Mouse (Mus musculus) gastrocnemius, adult 18-20 months (tissue): Measurements from ENCODE around the gene Crygb. TPM values are rescaled to one million over a fixed set of nuclear protein-coding genes. Genes with fewer than 3 reads are reported as not detected.
A peak's percentile ranks its signal among the peaks of the same experiment; 100 is the strongest.

Experiments used
- DNase-seq: peaks from one replicate; pipeline ENCODE4 v3.0.0; 2021; ENCODE audit warnings: low spot score
- long read RNA-seq, 2 experiments: library from polyadenylated mRNA; stranded (forward); transcript quantifications; one replicate each; pipeline ENCODE4 v2.0.0; 2021
- total RNA-seq, 2 experiments: library from RNA; stranded (reverse); gene quantifications; 2 replicates each; pipeline ENCODE4 v1.2.3; 2021

Crygb gene
- total RNA-seq, result not detected
- long read RNA-seq, experiment 1, result 0 reads
- long read RNA-seq, experiment 2, result 0 reads

DNA sequence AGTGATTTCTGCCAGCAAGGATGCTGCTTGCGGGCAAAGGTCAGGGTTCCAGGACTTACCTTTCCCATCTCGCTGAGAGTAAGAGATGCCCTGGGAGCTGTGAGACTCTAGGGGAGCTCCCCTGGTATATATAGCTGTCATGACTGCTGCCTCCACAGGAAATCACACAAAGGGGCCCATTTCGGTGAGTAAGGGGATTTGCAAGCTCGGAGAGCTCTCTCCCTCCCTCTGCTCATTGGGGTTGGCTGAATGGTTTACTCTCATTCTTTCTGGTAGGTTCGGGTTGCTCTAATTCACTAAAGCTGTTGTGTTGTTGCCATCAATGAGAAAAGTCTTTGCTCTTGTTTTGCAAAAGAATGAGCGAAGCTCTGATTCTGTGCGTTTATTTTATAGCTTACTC is at the start of gene Crygb:
Gene Crygb, minus strand, starts transcription at position 101 of the 400 bp plus-strand sequence.
- DNase-seq, result no peak

DNA sequence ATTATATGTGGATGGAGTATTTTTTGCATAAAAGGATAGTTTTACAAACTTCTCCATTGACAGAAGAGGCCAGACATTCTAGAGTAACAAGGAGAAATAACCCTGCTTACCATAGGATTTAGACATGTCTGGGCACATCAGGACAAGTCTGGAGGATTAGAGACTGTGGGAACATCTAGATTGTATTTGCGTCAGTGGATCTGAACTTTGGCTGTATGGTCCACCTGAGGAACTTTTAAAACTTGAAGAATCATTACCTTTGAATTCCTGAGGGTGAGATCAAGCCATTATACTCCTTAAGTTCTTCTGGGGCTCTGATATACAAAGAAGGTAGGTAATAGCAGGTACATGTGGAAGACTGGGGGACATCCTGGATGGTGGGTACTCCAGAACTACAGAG is 49.6 kb upstream of the Crygb start:
- no peak for DNase-seq

DNA sequence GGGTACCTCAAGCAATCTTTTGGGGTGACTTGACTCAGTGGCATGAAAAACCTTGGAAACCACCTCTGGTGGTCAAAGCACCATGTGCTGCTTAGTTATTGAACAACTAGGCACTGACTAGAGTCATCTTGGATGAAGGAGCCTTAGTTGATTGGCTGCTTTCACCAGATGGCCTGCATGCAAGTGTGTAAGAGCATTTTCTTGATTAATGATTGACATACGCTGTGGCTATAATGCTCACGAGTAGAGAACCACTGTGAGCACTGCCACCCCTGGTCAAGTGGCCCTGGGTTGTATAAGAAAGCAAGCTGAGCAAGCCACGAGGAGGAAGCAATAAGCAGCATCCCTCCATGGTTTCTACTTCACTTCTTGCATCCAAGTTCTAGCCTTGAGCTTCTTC is 48.1 kb upstream of the Crygb start:
- no peak for DNase-seq

DNA sequence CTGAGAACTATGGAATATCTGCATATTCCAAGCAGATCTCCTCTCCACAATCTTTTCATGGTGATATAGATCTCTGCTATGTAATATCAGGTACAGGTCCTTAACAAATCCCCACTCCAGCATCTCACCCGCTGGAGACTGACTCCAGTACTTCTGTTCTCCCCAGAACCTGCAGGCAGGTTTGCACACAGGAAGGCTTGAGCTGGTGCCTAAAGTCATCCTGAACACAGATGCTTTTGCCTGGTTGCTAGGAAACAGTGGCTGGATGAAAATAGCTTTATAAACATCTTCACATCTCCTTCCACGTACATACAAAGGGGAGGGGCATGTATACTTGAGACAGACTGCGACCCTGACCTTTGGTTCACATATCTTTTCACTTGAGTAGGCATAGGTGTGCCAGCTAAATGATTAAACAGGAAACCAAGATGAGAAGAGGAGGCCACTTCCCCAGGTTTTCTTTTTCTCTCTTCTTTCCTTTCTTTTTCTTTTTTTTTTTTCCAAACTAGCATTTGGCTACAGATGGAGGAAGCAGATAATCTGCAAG is 47.6 kb upstream of the Crygb start:
- DNase-seq, result no peak

DNA sequence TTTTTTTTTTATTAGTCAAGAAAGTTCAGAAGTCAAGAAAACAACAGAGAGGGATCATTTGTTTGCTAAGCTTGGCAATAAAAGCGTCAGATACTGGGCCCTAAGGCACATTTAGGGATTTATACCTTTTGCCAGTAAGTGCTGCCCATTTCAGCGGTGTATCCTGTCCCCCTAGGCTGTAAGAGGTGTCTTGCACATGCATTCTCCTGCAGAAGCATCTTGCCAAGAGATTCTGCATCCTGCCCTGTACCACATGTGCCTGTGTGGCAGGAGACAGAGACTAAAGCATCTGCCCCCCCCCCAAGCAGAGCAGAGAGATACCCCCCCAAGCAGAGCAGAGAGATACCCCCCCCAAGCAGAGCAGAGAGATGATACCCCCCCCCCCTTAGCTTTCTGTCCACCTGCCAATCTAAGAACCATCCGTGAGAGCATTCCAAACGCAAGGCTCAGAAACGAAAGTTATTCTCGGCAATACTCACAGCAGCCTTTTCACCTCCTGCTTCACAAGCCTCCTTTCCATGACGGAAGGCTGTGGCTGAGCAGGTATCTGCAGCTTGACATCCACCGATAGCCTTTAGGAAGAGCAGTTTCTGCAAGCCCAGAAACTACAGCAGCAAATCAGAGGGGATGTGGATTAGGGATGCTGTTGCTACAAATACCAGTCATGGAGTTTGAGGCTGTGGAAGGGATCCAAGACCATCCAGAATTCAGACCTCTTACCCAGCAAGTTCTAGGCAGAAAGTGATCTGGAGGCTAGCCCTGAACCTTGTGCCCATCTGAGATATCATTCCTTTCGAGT is 40.7 kb upstream of the Crygb start, which contains the start of gene D630023F18Rik:
Gene D630023F18Rik, minus strand, starts transcription at position 641 of the 799 bp plus-strand sequence.
- DNase-seq, result no peak

DNA sequence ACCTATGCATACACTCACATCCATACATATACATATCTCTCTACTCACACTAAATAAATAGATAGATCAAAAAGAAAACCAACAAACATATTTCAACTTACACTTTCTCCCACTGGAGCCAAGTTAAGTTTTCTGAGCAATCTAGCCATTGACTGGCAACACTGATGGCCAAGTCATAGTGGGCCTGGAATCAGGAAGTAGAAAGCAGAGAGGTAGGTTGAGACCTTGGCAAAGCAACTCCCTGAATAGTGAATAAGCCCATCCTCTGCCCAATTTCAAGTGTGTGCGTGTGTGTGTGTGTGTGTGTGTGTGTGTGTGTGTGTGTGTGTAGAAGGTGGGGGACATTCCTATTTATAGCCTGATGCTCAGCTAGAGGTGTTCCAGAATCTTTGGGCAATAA is 37.4 kb upstream of the Crygb start, which contains the start of gene Gm28845:
Gene Gm28845, minus strand, starts transcription at position 121 of the 400 bp plus-strand sequence.
- DNase-seq, result no peak

DNA sequence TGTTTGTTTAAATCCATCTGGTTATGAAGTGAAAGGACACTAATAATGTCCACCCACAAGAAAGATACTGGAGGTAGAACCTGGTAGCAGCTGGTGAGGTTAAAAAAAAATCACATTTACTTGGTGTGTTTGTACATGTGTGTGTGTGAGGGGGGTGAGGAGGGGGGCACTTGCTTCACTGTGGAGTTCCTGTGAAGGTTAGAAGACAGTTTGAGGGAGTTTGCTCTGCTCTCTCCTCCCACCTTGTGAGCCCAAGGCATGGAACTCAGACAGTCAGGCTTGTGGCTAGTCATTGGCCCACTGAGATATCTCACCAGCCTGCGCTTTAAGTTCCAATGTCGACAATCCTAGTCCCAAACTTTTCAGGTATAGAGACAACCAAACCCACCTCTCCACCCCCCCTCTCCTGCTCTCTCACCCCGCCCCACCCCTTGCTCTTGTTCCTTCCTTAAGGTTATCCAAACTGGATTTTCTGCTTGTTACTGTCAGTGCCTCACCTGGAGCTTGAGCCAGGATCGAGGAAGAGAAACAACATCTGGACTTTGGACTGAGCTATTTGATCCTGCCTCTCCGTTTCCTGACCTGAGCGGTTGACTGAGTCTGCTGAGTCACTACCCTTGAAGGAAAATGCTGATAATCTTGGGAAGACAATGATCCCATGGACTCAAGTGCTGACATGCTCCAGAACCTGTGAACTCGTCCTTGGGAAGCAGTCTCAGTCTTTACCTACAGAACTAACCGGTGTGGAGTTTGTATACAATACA is 36.2 kb upstream of the Crygb start:
- DNase-seq, result no peak

DNA sequence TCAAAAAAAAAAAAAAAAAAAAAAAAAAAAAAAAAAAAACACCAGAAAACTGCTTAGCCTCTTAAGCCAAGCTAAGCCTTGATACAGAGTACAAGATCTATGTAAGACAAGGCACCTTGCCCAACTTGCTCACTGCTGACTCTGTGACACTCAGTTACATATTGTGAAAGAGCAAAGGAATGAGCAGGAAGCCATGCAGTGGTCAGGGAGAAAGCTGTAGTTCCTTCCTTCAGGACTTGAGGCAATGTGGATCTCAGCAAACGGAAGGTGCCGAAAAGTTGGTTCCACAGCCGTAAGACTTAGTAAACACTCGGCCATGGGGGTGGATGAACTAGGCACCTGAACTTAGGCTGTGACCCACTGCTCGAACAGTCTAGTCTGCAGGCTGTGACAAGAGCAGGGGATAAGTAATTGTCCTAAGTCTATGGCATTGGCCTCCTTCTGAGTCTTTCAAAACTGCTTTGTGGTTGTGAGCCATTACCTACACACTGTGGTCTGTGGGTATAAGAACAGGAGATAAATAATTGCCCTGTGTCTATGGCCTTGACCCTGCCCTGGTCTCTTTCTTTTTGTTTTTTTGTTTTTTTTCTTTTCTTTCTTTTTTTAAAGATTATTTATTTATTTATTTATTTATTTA is 31.6 kb upstream of the Crygb start:
- no peak for DNase-seq

DNA sequence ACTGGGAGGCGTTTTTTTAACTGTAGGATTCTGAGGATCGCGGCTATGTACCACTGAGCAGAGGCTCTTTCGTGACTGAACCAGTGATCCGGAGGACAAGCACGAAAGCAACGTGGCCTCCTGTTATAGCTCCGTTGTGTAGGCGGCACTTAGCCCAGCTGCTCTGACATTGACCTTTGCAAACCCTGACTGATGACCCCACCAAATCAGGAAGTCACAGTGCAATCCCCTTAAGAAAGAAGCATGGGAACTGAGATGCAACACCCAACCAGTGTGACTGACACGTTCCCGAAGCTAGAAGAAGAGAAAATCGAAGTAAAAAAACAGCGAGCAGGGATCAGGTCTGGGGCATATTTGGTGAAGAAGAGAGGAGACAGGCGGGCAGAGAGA is 30.7 kb upstream of the Crygb start:
- DNase-seq, result no peak

DNA sequence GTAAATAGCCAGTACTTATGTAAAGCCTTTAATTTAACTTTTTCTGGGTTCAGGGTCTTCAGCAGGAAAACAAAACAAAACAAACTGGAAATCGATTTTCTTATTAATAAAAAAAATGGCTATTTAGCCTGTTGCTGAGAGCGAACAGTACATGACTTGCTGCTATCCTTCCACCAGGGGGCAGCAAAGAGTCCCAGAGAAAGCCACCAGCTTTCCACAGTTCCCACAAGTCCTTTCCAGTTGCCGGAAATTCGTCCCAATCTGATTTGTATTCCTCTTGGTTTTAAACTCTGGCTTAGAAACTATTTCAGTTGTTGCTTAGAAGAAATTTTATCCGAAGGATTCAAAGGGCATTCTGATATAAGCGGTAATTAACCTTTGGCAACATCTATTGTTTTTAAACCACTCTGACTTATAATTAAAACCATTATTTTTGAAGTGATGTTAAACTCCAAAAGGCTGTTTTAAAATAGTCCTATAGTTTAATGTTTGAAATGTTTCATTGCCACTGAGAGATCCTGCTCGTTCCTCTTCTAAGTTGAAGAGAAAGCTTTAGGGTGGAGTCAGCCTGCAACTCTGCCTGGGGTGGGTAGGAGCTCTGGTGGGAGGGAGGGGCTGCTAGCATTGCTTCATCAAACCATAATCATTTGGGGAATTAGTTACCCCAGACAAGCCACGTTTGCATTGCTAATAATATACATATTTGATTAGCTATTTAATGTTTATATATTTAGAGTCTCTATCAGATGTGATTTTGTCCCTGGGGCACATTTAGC is 30.1 kb upstream of the Crygb start:
- DNase-seq, result peak; percentile 83

DNA sequence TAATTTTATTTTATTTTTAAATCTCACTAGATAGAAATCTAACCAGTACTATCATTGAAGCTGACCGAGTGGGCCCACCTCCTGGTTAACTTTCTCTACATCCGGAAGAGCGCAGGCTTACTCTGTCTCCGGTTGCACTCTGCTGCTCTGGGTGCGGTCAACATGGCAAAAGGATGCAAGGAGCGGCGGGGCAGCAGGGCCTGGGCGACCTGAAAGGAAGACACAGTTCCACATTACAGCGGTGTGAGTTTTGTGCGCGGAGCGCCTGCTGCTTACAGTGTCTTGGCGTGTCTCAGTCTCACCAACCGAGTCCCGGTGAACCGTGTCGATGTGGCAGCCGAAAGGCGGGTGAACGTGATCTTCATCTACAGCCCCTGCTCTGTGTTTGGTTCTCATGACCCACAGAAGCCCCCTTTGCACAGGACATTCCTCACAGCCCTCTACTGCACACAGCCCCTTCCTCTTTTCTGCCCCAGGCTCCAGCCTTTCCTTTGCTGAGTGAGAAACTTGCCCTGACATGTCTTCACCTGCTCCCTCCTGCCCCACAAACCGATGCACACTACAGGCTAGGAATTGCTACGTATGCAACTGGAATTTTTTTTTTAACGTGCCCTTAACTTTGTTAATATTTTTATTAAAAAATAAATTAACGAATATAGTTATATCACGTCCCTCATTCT is 27.8 kb upstream of the Crygb start:
- no peak for DNase-seq

DNA sequence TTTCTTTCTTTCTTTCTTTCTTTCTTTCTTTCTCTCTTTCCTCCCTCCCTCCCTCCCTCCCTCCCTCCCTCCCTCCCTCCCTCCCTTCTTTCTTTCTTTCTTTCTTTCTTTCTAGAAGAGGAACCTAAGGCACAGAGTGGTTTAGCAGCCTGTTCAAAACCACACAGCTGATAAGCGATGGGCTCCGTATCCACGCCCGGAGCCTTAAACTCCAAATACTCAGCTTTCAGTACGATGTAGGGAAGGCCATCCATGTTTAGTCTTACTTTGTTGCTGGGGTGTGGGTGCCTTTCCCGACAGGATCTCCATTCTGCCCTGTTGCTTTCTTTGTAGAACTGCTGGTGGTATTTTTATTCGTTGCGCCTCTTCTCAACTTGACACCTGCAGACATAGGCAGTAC is 27.1 kb upstream of the Crygb start:
- no peak for DNase-seq

DNA sequence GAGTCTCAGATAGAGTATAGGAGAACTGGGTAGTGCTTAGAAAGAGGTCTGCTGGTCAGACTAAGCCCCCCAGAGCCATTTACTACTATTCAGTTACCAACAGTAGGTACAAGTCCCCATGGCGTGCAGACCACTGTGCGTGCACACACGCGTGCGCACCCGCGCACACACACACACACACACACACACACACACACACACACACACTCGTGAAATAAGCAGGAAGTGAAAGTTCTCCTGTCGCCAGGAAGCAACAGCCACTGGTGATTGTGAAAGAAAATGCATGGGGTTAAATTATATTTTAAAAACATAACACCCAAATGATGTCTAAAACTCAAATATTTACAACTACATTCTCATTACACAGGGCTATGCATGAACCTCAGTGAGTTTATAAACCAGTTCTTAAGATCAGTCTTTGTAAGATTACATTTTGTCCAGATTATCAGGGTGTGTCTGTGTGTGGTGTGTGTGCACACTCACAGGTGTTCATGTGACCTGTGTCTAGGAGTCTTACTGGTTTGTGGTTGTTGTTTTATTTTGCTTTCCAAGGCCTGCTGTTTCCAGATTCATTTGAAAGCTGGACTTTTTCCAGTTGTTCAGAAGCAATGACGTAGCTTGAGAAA is 25.7 kb upstream of the Crygb start:
- DNase-seq, result no peak

DNA sequence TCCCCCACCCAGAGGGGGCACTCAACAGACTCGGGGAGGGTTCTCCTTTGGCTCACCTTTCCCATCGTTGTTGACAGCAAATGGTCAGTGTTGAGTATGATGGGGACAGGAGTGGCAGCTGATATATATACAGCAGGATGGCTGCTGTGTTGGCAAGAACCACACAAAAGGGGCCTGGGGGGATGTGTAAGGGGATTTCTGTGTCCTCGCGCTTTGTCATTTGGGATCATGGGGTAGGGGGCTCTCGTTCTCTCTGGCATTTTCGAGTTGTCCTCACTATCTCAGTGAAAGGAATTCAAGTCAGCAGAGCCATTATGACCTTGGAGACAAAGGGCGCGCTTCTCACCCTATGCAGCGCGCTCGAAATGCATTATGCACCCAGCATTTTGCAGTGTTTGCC is 21.2 kb upstream of the Crygb start, which contains the start of gene Cryga:
Gene Cryga, minus strand, starts transcription at position 101 of the 400 bp plus-strand sequence.
- no peak for DNase-seq

DNA sequence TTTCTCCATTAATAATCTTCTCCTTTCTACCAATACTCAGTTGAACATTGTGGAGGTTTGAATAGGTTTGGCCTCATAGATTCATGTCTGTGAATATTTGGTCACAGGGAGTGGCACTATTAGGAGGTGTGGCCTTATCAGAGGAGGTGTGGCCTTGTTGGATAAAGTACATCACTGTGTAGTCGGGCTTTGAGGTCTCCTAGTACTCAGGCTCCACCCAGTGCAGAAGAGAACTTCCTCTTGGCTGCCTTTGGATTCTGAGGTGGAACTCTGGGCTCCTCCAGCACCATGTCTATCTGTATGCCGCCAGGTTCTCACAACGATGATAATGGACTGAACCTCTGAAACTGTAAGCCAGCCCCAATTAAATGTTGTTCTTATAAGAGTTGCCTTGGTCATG is 14.9 kb upstream of the Crygb start:
- no peak for DNase-seq

DNA sequence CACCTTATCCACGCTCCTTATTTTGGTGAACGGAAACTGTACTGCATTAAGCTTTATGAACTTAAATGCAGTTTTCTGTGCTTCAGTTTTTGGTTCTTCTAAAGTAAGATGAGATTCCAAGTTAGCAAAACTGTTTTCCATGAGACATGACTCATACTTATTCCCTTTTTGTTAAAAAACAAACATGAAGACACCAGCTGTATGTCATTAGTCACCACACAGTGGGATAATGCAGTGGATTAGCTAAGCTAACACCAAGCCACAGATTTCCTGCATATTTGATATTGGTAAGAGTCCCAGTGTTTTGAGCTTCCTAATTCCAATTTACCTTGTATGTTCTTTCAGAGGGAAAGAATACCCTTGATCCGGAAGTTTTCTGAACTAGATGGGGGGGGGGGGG is 9.5 kb upstream of the Crygb start:
- DNase-seq, result no peak

DNA sequence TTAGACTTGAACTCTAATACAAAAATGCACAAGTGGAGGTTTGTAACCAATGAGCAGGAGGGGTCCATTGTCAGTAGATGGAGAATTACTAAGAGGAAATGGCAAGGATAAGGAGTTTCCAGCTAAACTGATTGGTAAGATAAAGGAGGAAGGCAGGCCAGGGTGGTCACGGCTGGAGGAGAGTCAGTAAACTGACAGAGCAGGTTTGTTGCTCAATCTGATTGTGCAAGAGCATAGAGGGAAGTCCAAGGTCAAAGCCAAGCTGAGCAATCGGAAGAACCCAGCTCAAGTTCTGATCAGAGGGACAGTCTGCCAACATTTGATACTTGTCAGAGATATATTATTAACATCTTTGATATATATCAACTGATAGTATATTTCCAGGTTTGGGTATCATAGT is 8.3 kb upstream of the Crygb start:
- DNase-seq, result peak; percentile 39

DNA sequence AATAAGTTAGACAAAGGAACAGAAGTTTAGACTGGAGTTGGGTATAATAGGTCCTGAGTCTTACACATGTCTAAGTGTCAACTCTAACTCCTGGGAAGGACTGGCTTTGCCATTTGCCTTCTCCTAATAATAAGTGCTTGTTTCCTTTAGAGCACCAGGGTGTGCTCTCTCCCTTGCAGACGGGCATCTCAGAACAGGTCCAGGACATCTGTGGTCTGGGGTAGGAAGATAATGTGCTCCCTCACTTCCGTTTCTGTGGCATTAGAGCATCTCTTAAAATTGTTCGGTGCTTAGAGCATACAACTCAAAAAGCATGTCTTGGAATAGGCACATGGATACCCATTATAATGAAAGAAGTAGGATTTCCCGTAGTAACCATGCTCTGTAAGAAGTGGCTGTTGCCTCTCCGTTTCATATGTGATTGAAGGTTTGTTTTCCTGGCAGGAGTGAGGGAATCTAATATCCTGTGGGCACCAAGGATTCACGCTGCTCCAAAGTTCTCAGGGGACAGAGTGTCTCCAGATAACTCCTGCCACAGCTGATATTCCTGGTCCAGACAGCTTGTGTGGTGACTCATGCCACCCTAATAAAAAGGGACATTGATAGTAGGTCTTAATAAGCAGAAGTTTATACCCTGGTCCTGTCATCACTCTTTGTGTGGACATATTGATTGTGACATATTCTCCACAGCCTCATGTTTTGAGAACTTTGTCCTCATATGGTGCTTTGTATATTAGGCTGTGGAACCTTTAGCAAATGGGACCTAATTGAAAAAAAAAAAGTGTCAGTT is 6.7 kb upstream of the Crygb start:
- DNase-seq, result peak; percentile 39

DNA sequence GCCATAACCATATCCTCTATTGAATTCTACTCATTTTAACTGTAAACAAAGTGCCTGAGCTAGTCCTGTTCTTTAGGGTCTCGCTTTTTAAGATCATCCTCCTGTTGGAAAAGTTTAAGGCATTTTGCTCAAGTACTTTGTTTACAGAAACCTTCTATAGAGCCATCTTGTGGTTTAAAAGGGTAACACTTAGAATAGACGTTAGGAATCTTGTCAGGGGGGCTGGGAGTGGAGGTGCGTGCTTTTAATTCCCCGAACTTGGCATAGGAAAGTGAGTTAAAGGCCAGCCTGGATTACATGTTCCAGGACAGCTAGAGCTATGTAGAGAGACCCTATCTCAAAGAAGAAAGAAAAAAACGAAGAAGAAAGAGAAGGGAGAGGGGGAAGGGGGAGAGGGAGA is 6.5 kb downstream of the Crygb start:
- no peak for DNase-seq
